Mouse (Mus musculus) lung, adult 2 months (tissue): Measurements from ENCODE around the gene Mprip.

Experiments
- CTCF ChIP-seq: fragments of 200-500 bp; IDR thresholded peaks from 2 replicates; pipeline ENCODE4 v1.5.1; 2011; ENCODE audit warnings: mild to moderate bottlenecking, low read length, control low read depth; ENCODE audit not compliant: insufficient read depth
- POLR2A ChIP-seq: fragments of 200-500 bp; IDR thresholded peaks from 2 replicates; pipeline ENCODE4 v1.6.1; 2011; ENCODE audit warnings: low read depth, mild to moderate bottlenecking, control low read depth, low read length, borderline replicate concordance; ENCODE audit errors: extremely low read depth

DNA sequence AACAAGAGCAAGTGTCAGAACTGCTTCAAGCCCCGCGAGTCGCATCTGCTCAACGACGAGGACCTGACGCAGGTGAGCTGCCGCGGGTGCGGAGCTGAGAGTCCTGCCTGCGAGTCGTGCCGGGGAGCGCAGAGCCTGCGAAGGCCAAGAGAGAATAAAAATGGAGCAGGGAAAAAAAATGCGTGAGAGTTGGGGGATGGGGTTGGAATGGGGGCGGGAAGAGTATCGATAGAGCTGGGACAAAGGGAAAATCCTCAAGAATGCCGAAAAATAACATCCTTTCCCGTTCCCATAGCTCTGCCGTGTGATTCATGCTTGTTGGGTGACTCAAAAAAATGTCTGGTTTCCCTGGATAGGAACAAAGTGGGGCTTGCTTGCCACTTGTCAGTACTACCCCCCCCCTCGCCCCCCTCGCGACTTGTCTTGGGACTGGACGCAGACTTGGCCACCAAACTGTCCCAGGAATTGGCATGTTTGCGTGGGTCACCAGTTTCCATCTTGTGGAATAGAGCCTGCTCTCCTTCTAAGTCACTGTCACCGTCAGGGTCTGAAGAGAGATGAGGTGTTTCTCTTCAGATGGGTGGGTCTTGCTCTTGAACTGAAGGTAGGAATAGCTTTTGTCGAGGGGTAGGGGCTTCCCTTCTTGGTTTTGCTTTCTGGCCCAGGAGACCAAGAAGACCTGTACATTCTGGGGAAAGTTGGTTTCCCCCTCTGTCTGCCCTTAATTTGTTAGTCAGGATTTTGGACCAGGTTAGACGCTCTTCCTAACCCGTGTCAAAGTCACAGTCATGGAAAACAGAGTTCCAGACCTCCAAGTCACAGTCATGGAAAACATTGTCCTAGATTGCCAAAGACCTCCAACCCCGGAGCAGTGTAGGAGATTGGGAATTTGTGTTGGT is 2.0 kb downstream of the Mprip start:
- TF ChIP-seq POLR2A (no peak), CTCF (no peak)
